Comparison of ENCODE assay signal across 14 mouse cellular contexts in the genomic region with DNA sequence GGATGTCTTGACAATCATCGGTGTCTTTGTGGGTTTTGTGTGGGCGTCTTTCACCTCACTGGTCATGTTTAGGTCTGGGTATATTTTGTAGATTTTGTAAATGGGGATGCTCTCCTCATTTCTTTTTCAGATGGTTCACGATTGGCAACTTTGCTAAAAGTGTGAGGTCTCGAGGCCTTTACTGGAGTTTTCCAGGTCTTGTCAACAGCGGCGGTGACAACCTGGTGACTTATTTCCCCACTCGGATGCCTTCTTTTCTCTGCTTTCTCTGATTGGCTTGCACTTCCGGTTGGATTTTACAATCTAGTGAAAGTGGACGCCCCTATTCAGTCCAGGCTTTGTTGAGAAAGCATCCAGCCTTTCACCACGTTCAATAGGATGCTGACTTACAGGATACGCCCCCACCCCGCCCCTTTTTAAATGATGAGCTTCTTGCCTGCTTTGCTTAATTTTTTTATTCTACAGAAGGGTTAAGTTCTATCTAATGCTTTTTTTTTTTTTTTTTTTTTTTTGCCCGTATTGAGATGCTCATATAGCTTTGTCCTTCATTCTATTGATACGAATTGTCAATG. TPM values are rescaled to one million over a fixed set of nuclear protein-coding genes. Genes with fewer than 3 reads are reported as not detected.
DNase-seq lines count a peak whose midpoint lies in the region; ATAC-seq and TF ChIP-seq lines count a peak whose summit lies in the region.
"Had no signal": no experiment of that assay in that cellular context is flagged by ENCODE, and none has a peak within 500 bp of the region (broad histone marks: within the 10 kb centered on the region; RNA-seq: fewer than 3 reads in every experiment).

No protein-coding gene starts in this region.

- TF ChIP-seq POLR2A in cerebellum, adult 2 months (IDR thresholded peaks at IDR 0.05; ENCODE audit: borderline replicate concordance, insufficient read depth, low read length) = no peak

- H3K27ac ChIP-seq in heart, embryonic 16.5 days (ENCODE audit: low read length) = peak overlapping the region; percentile 29; the same call in 1 of the 2 replicates
- no peak overlapping the region for H3K27ac ChIP-seq in layer of hippocampus, adult 2 months
- H3K27ac ChIP-seq in cerebellum, adult 2 months (ENCODE audit: insufficient read depth, low read length) = no peak overlapping the region
- H3K27ac ChIP-seq: kidney, embryonic 15.5 days had no signal

- H3K4me1 ChIP-seq in heart, embryonic 16.5 days (ENCODE audit: control insufficient read depth, insufficient read depth, low read length) = no peaks in the 10 kb centered on the region
- H3K4me1 ChIP-seq in cerebellum, adult 2 months (ENCODE audit: control insufficient read depth, insufficient read depth, low read length) = no peaks in the 10 kb centered on the region
- H3K4me1 ChIP-seq: kidney, embryonic 15.5 days had no signal

- no peaks in the 10 kb centered on the region for H3K27me3 ChIP-seq in heart, embryonic 16.5 days (ENCODE audit: control insufficient read depth, insufficient read depth, low read length)
- no peaks in the 10 kb centered on the region for H3K27me3 ChIP-seq in cerebellum, adult 2 months (ENCODE audit: control insufficient read depth, insufficient read depth, low read length)
- H3K27me3 ChIP-seq: kidney, embryonic 15.5 days had no signal

- H3K36me3 ChIP-seq in heart, embryonic 16.5 days (ENCODE audit: control insufficient read depth, insufficient read depth) = no peaks in the 10 kb centered on the region
- H3K36me3 ChIP-seq: kidney, embryonic 15.5 days had no signal

- no peak for DNase-seq in heart, adult 11 months
- peak; percentile 66 for DNase-seq in thymus, postnatal 14 days
- DNase-seq in thymus, adult 18-20 months = no peak
- peak; percentile 51 for DNase-seq in induced T-regulatory cell, adult 2 months (ENCODE audit: low read depth)
- DNase-seq in layer of hippocampus, adult 2 months (ENCODE audit: low spot score in 2 of 2) = no peak
- no peak for DNase-seq in cerebellum, adult 2 months
- DNase-seq in urinary bladder, postnatal 14 days (ENCODE audit: low spot score) = no peak
- DNase-seq: forebrain, postnatal 0 days; liver; liver, postnatal 0 days; lung, postnatal 14 days had no signal

- no peak overlapping the region for H3K9ac ChIP-seq in heart, embryonic 16.5 days (ENCODE audit: low read length)
- H3K9ac ChIP-seq: forebrain, postnatal 0 days; kidney, embryonic 15.5 days; liver, postnatal 0 days had no signal

- no peaks in the 10 kb centered on the region for H3K9me3 ChIP-seq in heart, embryonic 16.5 days (replicated peaks; ENCODE audit: control insufficient read depth, low read length)
- H3K9me3 ChIP-seq: kidney, embryonic 15.5 days had no signal

- H3K4me2 ChIP-seq in heart, embryonic 16.5 days (ENCODE audit: low read depth, low read length) = no peak overlapping the region
- H3K4me2 ChIP-seq: kidney, embryonic 15.5 days had no signal

- no peak overlapping the region for H3K4me3 ChIP-seq in heart, embryonic 16.5 days (ENCODE audit: low read length)
- no peak overlapping the region for H3K4me3 ChIP-seq in layer of hippocampus, adult 2 months
- H3K4me3 ChIP-seq in cerebellum, adult 2 months (replicated peaks; ENCODE audit: insufficient read depth, low read depth, low read length) = no peak overlapping the region
- H3K4me3 ChIP-seq: kidney, embryonic 15.5 days had no signal

- ATAC-seq in heart, embryonic 16.5 days (replicated peaks; ENCODE audit: extremely low read depth, insufficient read depth, low FRiP score) = no peak
- ATAC-seq: forebrain, postnatal 0 days; intestine, embryonic 16.5 days; liver, postnatal 0 days had no signal

- no peak for TF ChIP-seq CTCF in layer of hippocampus, adult 2 months (conservative IDR thresholded peaks at IDR 0.05)
- no peak for TF ChIP-seq CTCF in cerebellum, adult 2 months (IDR thresholded peaks at IDR 0.05; ENCODE audit: borderline replicate concordance, insufficient read depth, low read depth, low read length)

- WGBS in heart, embryonic 16.5 days = 71% methylated on average over 14 of the region's 14 CpGs
- WGBS in cerebellum, adult 2 months = 77% methylated on average over 14 of the region's 14 CpGs

RNA-seq across cellular contexts. Expression of gene Mns1, which starts 48.3 kb away (rescaled TPM):
- 13.8 and 25.2 TPM in 2 replicates for polyA plus RNA-seq in heart, embryonic 16.5 days (2015; fragmentation: Nextera tagmentation; extraction: Ambion mirVana)
- 1 to 10 TPM; 1.2 to 2.4 TPM for total RNA-seq in layer of hippocampus, adult 2 months (2021)
- polyA plus RNA-seq in cerebellum, adult 2 months (2012; rRNA removed) = 1.4 and 2.2 TPM in 2 replicates

Comparison
In these comparisons a context has a peak if more than half of its experiments do, and no peak if none do; other contexts are left out.
1. DNase-seq: peak in thymus, postnatal 14 days (single experiment) and induced T-regulatory cell, adult 2 months (single experiment); none in heart, adult 11 months (single experiment), thymus, adult 18-20 months (0 of 2), layer of hippocampus, adult 2 months (0 of 2), cerebellum, adult 2 months (0 of 2) and urinary bladder, postnatal 14 days (single experiment).